Mouse (Mus musculus): ENCODE data around the gene Arhgef38.

Gene Arhgef38

GRCm38 (mm10) chr3:133091121-133091663 lies 143.6 kb downstream of the Arhgef38 start:
- DNase-seq = peak; percentile 58

- DNase-seq = no peak
Observed at GRCm38 (mm10) chr3:133090247-133091120, 144.3 kb downstream of the Arhgef38 start.

GRCm38 (mm10) chr3:133085858-133086257 lies 148.9 kb downstream of the Arhgef38 start:
- no peak for DNase-seq

- DNase-seq = no peak
Observed at GRCm38 (mm10) chr3:133082736-133083135, 152.0 kb downstream of the Arhgef38 start.

- peak; percentile 9 for DNase-seq
Observed at GRCm38 (mm10) chr3:133075560-133075959, 159.2 kb downstream of the Arhgef38 start.
